Mouse (Mus musculus) MEL (cell line): Measurements from ENCODE around the gene Susd5. TPM values are rescaled to one million over a fixed set of nuclear protein-coding genes. Genes with fewer than 3 reads are reported as not detected.
"Not testable (repeated sequence)": the region's sequence is repeated elsewhere in the genome, so short reads cannot be mapped to it uniquely, and the experiment has no call there.

Source experiments
- DNase-seq: peaks from one replicate; pipeline ENCODE4 v3.0.0; 2011; ENCODE audit warnings: low read depth, low spot score
- H3K27ac ChIP-seq: 2 replicates; pipeline ENCODE4 v1.5.1; 2012; ENCODE audit warnings: low read depth, mild to moderate bottlenecking, control low read depth, low read length, moderate library complexity; ENCODE audit not compliant: control insufficient read depth
- H3K27me3 ChIP-seq, 2 experiments: fragments of 150-350 bp in 1 of 2; sonication (generic) in 1 of 2; 2 replicates each; pipeline ENCODE4 v1.6.1; 2012; ENCODE audit warnings: low read length in 2 of 2, mild to moderate bottlenecking in 2 of 2, improper control_type of control experiment in 1 of 2, moderate library complexity in 1 of 2; ENCODE audit not compliant: insufficient read depth in 2 of 2, control insufficient read depth in 1 of 2
- H3K36me3 ChIP-seq, 2 experiments: 2 replicates each; pipeline ENCODE4 v1.6.1; 2012 to 2014; ENCODE audit warnings: low read length in 2 of 2, improper control_type of control experiment in 1 of 2, inconsistent platforms in 1 of 2, mild to moderate bottlenecking in 1 of 2; ENCODE audit not compliant: insufficient read depth in 2 of 2, control insufficient read depth in 1 of 2
- H3K4me1 ChIP-seq, 2 experiments: fragments of 150-350 bp in 1 of 2; sonication (generic) in 1 of 2; 2 replicates each; pipeline ENCODE4 v1.6.1; 2012; ENCODE audit warnings: low read length in 2 of 2, improper control_type of control experiment in 1 of 2, mild to moderate bottlenecking in 1 of 2; ENCODE audit not compliant: insufficient read depth in 2 of 2, control insufficient read depth in 1 of 2
- H3K4me3 ChIP-seq, 2 experiments: fragments of 150-350 bp in 1 of 2; sonication (generic) in 1 of 2; 2 replicates each; pipeline ENCODE4 v1.5.1; 2012; ENCODE audit warnings: low read depth in 2 of 2, low read length in 2 of 2, mild to moderate bottlenecking in 2 of 2, moderate library complexity in 2 of 2, control low read depth in 1 of 2, improper control_type of control experiment in 1 of 2; ENCODE audit not compliant: control insufficient read depth in 1 of 2, insufficient read depth in 1 of 2
- H3K79me2 ChIP-seq: 2 replicates; pipeline ENCODE4 v1.6.1; 2012; ENCODE audit warnings: mild to moderate bottlenecking, low read length, moderate library complexity; ENCODE audit not compliant: control insufficient read depth, poor library complexity, insufficient read depth
- H3K9ac ChIP-seq: 2 replicates; pipeline ENCODE4 v1.6.1; 2012; ENCODE audit warnings: low read depth, mild to moderate bottlenecking, control low read depth, low read length, moderate library complexity; ENCODE audit not compliant: control insufficient read depth, poor library complexity, severe bottlenecking
- H3K9me3 ChIP-seq: fragments of 150-350 bp; sonication (generic); replicated peaks from 2 replicates; pipeline ENCODE4 v1.6.1; 2012; ENCODE audit warnings: mild to moderate bottlenecking, low read length, improper control_type of control experiment, moderate library complexity; ENCODE audit not compliant: insufficient read depth
- CTCF ChIP-seq, 3 experiments: IDR thresholded peaks in 2 of 3; conservative IDR thresholded peaks in 1 of 3; 2 replicates each; pipeline ENCODE4 v1.5.1; 2011 to 2012; ENCODE audit warnings: low read length in 3 of 3, low read depth in 2 of 3, mild to moderate bottlenecking in 2 of 3, improper control_type of control experiment in 1 of 3, inconsistent platforms in 1 of 3, mixed read lengths in 1 of 3, moderate library complexity in 1 of 3; ENCODE audit not compliant: control insufficient read depth in 1 of 3, insufficient read depth in 1 of 3, poor library complexity in 1 of 3, severe bottlenecking in 1 of 3
- ETS1 ChIP-seq: IDR thresholded peaks from 2 replicates; pipeline ENCODE4 v1.6.1; 2012; ENCODE audit warnings: low read depth, mild to moderate bottlenecking, inconsistent platforms, low read length, improper control_type of control experiment, moderate library complexity
- GATA1 ChIP-seq: IDR thresholded peaks from 2 replicates; pipeline ENCODE4 v1.6.1; 2011; ENCODE audit warnings: low read depth, low read length, improper control_type of control experiment
- HCFC1 ChIP-seq: IDR thresholded peaks from 2 replicates; pipeline ENCODE4 v1.6.1; 2012; ENCODE audit warnings: low read depth, mild to moderate bottlenecking, inconsistent platforms, low read length, improper control_type of control experiment, moderate library complexity
- JUND ChIP-seq: IDR thresholded peaks from 2 replicates; pipeline ENCODE4 v1.6.1; 2011; ENCODE audit warnings: low read depth, mild to moderate bottlenecking, improper control_type of control experiment, low read length
- KAT2A ChIP-seq: conservative IDR thresholded peaks from 2 replicates; pipeline ENCODE4 v1.6.1; 2012; ENCODE audit warnings: low read depth, low read length, improper control_type of control experiment, inconsistent platforms
- MYC ChIP-seq: IDR thresholded peaks from 2 replicates; pipeline ENCODE4 v1.6.1; 2011; ENCODE audit warnings: low read depth, mild to moderate bottlenecking, low read length, improper control_type of control experiment, moderate library complexity
- POLR2A ChIP-seq, 2 experiments: IDR thresholded peaks; 2 replicates each; pipeline ENCODE4 v1.6.1; 2011 to 2012; ENCODE audit warnings: low read length in 2 of 2, mild to moderate bottlenecking in 2 of 2, control low read depth in 1 of 2, improper control_type of control experiment in 1 of 2, low read depth in 1 of 2, moderate library complexity in 1 of 2; ENCODE audit not compliant: control insufficient read depth in 1 of 2, insufficient read depth in 1 of 2, poor library complexity in 1 of 2
- RAD21 ChIP-seq: IDR thresholded peaks from 2 replicates; pipeline ENCODE4 v1.6.1; 2011; ENCODE audit warnings: mild to moderate bottlenecking, low read depth, low read length, improper control_type of control experiment
- SMC3 ChIP-seq: IDR thresholded peaks from 2 replicates; pipeline ENCODE4 v1.6.1; 2011; ENCODE audit warnings: low read depth, low read length, improper control_type of control experiment
- UBTF ChIP-seq: IDR thresholded peaks from 2 replicates; pipeline ENCODE4 v1.6.1; 2012; ENCODE audit warnings: low read depth, mild to moderate bottlenecking, inconsistent platforms, low read length, improper control_type of control experiment, moderate library complexity, borderline replicate concordance; ENCODE audit not compliant: insufficient read depth
- ZC3H11A ChIP-seq: IDR thresholded peaks from 2 replicates; pipeline ENCODE4 v1.6.1; 2012; ENCODE audit warnings: low read depth, mild to moderate bottlenecking, inconsistent platforms, low read length, improper control_type of control experiment
- ZKSCAN1 ChIP-seq: IDR thresholded peaks from 2 replicates; pipeline ENCODE4 v1.6.1; 2012; ENCODE audit warnings: low read depth, mild to moderate bottlenecking, inconsistent platforms, low read length, improper control_type of control experiment, moderate library complexity
- ZMIZ1 ChIP-seq: IDR thresholded peaks from 2 replicates; pipeline ENCODE4 v1.6.1; 2012; ENCODE audit warnings: low read depth, mild to moderate bottlenecking, inconsistent platforms, low read length, improper control_type of control experiment, moderate library complexity
- polyA plus RNA-seq, 2 experiments: library from polyadenylated mRNA; stranded (reverse) in 1 of 2; unstranded in 1 of 2; fragments of >175 nt in 1 of 2; fragments of >200 nt in 1 of 2; gene quantifications; 2 replicates each; pipeline versions ENCODE4 v1.2.1 to v1.2.4; 2012; ENCODE audit warnings: low replicate concordance in 2 of 2, low read depth in 1 of 2; ENCODE audit not compliant: insufficient read length in 2 of 2, insufficient read depth in 1 of 2, missing spikeins in 1 of 2
- total RNA-seq: library from RNA; depleted of rRNA; stranded (reverse); fragments of 300-350 nt; gene quantifications from 2 replicates; pipeline ENCODE4 v1.2.3, GENCODE M21; 2012

Gene Susd5
- total and polyA plus RNA-seq, 3 experiments: not detected

- Histone ChIP-seq H3K4me3 (no peak overlapping the region), H3K27me3 (no peaks in the 10 kb centered on the region), H3K4me1 (no peaks in the 10 kb centered on the region), H3K9me3 (no peaks in the 10 kb centered on the region), H3K9ac (no peak overlapping the region), H3K27ac (no peak overlapping the region), H3K36me3 (no peaks in the 10 kb centered on the region), H3K79me2 (no peaks in the 10 kb centered on the region)
- DNase-seq: peak; percentile 34
- no peak for TF ChIP-seq MYC
- TF ChIP-seq KAT2A: no peak
- TF ChIP-seq ZKSCAN1: no peak
- TF ChIP-seq JUND: no peak
- TF ChIP-seq ETS1: no peak
- TF ChIP-seq ZMIZ1: no peak
- no peak for TF ChIP-seq UBTF
- no peak for TF ChIP-seq RAD21
- no peak for TF ChIP-seq POLR2A (IDR thresholded peaks at IDR 0.05; ENCODE audit: control insufficient read depth in 1 of 2, insufficient read depth in 1 of 2, low read depth in 1 of 2, low read length in 2 of 2, poor library complexity in 1 of 2)
- no peak for TF ChIP-seq CTCF (IDR thresholded peaks at IDR 0.05 in 2 of 3, conservative IDR thresholded peaks at IDR 0.05 in 1 of 3; ENCODE audit: control insufficient read depth in 1 of 3, insufficient read depth in 1 of 3, low read depth in 2 of 3, low read length in 3 of 3, poor library complexity in 1 of 3, severe bottlenecking in 1 of 3)
- TF ChIP-seq GATA1: no peak
- TF ChIP-seq HCFC1: no peak
Observed at GRCm38 (mm10) chr9:114112226-114112625, 55.3 kb downstream of the Susd5 start.

DNA sequence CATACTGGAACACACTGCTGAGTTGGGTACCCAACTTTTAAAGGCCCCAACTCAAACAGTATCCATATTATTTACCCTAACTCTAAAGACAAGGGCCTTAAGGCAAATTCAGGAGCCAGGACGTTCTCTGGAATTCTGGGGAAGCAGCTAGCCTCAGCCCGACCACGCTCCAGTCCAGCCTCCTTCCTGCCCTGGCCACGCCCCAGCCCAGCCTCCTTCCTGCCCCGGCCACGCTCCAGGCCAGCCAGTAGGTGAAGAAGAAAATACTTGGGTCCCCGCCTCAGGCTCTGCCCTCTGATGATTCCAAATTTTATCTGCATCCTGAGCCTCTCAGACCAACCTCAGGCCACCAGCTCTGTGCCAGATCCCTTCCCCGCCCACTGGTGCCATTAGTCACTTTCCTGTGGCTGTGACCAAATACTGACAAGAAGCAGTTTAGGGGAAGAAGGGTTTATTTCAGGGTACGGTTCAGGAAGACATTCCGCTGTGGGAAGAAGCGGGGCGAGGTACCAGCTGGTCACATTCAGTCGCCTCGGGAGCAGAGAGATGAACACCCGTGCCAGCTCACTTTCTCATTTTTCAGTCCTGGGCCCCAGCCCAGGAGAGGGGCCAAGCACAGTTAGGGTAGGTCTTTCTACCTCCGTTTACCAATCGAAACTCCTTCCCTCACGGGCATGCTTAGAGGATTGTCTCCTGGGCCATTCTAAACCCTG, 57.1 kb downstream of the Susd5 start:
- Histone ChIP-seq H3K27me3 (no peaks in the 10 kb centered on the region), H3K36me3 (no peaks in the 10 kb centered on the region), H3K4me3 (no peak overlapping the region), H3K9ac (no peak overlapping the region), H3K4me1 (no peaks in the 10 kb centered on the region), H3K27ac (no peak overlapping the region), H3K79me2 (no peaks in the 10 kb centered on the region)
- DNase-seq: no peak
- no peak for TF ChIP-seq ZC3H11A
- TF ChIP-seq UBTF: no peak
- TF ChIP-seq CTCF (IDR thresholded peaks at IDR 0.05 in 2 of 3, conservative IDR thresholded peaks at IDR 0.05 in 1 of 3; ENCODE audit: control insufficient read depth in 1 of 3, insufficient read depth in 1 of 3, low read depth in 2 of 3, low read length in 3 of 3, poor library complexity in 1 of 3, severe bottlenecking in 1 of 3): no peak
- TF ChIP-seq, all 39 proteins: peak for 0
- no peaks in the 10 kb centered on the region for H3K9me3 ChIP-seq

DNA sequence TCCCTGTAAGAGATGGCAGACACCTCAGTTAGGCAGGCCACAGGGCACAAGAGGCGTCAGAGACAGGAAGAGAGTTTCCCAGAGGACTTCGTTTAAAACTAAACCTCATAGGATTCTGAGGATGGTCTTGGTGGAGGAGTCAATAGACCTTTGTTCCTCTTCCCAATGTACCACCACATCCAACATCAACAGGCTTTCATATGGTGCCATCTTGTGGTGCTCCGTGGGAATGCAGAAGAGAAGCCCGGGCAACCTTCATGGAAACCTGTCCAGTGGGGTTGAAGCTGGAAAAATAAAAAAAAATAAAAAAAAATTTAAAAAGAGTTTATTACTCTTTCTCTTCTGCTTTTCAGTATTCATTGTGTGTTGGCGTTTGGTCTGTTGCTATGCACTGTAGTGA, 59.7 kb downstream of the Susd5 start:
- peak; percentile 55 for DNase-seq
- not testable (repeated sequence) for H3K36me3 ChIP-seq, H3K27me3 ChIP-seq, H3K27ac ChIP-seq, H3K9ac ChIP-seq, H3K9me3 ChIP-seq, H3K79me2 ChIP-seq, H3K4me3 ChIP-seq, H3K4me1 ChIP-seq
- TF ChIP-seq RAD21 (peak; percentile 73), ZC3H11A (peak; percentile 51), SMC3 (peak; percentile 60), CTCF (IDR thresholded peaks at IDR 0.05 in 2 of 3, conservative IDR thresholded peaks at IDR 0.05 in 1 of 3; ENCODE audit: control insufficient read depth in 1 of 3, insufficient read depth in 1 of 3, low read depth in 2 of 3, low read length in 3 of 3, poor library complexity in 1 of 3, severe bottlenecking in 1 of 3) (peak; percentile 55 to 65 (median 65))

DNA sequence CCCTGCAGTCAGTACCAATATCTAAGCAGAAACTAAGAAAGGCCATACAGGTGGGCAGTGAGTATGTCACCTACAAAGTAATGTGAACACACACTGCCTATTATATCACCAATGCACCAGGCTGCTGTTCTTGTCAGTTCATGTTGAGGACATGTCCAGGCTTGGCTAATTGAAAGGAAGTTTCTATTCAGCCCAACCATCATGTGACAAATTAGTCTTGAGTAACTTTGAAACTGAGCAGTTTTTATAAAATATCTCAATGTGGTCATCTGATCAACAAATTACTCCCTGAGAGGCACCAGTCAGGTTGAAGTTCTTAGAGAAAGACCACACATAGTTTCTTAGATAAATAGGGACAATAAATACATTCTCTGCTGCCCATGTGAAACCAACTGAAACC, 65.9 kb downstream of the Susd5 start:
- not testable (repeated sequence) for H3K4me3 ChIP-seq, DNase-seq, H3K9ac ChIP-seq, H3K79me2 ChIP-seq, H3K36me3 ChIP-seq, H3K4me1 ChIP-seq, H3K27ac ChIP-seq, H3K27me3 ChIP-seq, H3K9me3 ChIP-seq
